Mouse (Mus musculus) heart, postnatal 0 days (tissue): ENCODE results near the gene Slc30a10.

Experiments
- CTCF ChIP-seq: IDR thresholded peaks from 2 replicates; pipeline ENCODE4 v1.5.1; 2016; ENCODE audit warnings: antibody characterized with exemption, control low read depth, low read depth
- EP300 ChIP-seq: IDR thresholded peaks from 2 replicates; pipeline ENCODE4 v1.6.1; 2016; ENCODE audit warnings: antibody characterized with exemption, low read depth

- TF ChIP-seq EP300 (no peak), CTCF (peak; percentile 49)
Observed at GRCm38 (mm10) chr1:185517566-185517965, 62.9 kb downstream of the Slc30a10 start.
